Mouse (Mus musculus): ENCODE measurements around the gene Utrn. TPM values are rescaled to one million over a fixed set of nuclear protein-coding genes. Genes with fewer than 3 reads are reported as not detected.

Gene Utrn
- total RNA-seq, 2 experiments from 2014 or later = 17.2 to 28.2 TPM

DNA sequence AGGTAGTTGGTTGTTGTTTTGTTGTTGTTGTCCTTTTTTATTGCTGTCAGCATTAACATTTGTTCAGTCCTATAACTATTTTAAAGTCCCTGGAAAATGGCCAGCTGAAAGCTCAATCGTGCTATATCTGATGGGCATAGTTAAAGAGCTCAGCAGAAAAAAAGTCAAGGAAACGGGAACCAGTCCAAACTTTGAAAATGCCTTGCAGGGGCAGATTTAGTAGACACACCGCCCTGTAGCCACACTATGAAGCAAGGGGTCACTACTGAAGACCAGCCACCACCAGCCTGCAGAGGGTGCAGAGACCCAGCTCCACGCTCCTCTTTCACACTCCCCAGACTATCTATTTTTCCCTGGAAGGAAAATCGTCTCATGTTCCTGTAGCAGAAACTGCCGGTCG, 167.5 kb downstream of the Utrn start:
- ATAC-seq (replicated peaks; ENCODE audit: poor library complexity) = no peak

DNA sequence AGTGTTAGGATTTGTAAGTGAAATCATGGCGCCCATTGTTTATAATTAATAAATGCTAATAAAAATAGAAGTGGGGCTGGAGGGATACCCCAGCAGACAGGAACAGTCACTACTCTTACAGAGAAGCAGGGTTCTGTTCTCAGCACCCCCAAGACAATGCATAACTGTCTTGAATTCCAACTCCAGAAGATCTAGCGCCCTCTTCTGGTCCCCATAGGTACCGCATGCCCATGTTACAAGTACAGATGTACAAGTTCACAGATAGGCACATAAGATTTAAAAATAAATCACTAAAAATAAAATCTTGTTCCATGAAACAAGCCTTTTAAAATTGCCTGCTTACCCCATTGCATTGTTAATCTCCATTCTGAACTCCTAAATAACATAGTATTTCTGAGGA, 168.6 kb downstream of the Utrn start:
- no peak for ATAC-seq (replicated peaks; ENCODE audit: poor library complexity)

DNA sequence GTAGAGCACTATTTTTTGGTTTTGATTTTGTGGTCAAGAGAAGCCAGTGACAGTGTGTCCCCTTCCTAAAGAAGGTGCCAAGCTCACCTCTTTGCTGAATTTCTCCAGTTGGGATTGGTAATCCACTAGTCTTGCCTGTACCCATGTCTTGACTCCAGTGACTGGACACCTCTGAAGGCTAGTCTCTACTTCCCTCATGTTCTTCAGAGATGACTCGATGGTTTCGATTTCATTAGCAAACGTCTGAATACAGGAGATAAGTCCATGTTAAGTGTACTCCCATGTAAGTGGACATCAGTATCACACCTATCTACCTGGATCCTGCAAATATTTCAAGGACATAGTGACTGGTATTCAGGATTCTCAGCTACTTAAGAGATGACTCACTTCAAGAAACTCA, 171.3 kb downstream of the Utrn start:
- ATAC-seq (replicated peaks; ENCODE audit: poor library complexity) = no peak

DNA sequence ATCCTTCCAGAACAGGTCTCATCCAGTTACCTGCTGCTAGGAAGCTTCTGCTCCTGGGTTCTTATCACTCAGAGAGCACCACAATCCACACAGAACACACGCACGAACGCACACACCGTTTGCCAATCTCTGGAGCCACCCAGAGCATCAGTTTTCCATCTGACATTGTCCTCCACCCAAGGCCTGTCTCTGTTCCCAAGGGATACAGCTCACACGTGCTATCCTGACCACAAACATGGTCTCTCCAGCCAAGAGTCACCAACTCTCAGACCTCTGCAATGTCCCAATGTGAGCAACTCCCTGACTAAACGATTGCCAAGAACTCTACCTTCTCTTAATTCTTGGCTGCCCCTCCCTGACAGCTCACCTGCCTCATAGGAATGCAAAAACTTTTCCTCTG, 172.5 kb downstream of the Utrn start:
- ATAC-seq (replicated peaks; ENCODE audit: poor library complexity) = no peak

DNA sequence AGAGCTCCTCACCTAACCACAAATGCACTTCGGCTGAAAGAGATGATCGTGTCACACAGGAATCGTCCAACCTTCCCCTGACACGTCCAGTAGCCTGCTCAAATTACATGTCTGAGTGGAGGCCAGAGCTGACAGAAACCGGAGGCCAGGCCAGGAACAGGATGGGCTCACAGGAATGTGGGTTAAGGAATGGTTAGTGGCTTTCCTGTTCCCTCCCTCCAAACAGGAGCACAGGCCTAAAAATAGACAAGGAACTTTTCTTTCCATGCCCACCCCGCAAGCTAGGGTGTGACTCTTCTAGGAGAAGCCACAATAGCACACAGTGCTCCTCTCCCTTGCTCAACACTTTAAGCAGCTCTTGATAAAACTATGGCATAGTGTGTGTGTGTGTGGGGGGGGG, 174.4 kb downstream of the Utrn start:
- 0 out of 2 replicates have a peak, but pooled peaks have one; percentile 11 for ATAC-seq (replicated peaks; ENCODE audit: poor library complexity)

DNA sequence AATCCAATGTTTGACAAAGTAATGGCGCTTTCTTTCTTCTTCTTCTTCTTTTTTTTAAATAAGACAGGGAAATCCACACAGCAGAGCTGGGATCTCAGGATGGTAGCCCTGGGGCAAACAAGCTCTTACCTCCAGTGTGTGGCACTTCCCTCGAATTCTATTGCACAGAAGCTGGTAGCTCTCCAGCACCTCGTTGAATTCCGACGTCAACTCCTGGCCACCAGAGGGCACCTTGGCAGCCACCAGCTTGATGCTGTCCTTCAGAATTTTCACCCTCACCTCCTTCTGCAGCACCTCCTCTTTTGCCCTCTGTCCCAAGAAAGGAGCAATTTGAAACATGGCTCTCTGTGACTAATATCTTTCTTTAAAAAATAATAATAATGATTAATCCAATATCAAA, 178.6 kb downstream of the Utrn start:
- peak; percentile 96 for ATAC-seq (replicated peaks; ENCODE audit: poor library complexity)

DNA sequence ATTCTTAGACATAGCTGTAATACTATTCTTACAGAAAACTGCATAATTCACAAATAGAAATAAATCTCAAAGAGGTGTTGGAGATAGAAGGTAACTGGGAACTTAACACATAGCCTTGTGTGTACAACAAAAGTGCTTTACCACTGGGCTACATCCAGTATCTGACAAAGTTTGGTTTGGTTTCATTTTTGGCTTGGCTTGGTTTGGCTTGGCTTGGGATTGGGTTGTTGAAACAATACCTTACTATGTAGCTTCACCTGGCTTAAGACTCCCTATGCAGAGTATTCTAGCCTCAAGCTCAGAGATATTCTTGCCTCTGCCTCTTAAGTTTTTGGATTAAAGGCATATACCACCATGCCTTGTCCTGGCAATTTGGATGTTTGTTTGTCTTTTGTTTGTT, 183.5 kb downstream of the Utrn start:
- ATAC-seq (replicated peaks; ENCODE audit: poor library complexity) = no peak

DNA sequence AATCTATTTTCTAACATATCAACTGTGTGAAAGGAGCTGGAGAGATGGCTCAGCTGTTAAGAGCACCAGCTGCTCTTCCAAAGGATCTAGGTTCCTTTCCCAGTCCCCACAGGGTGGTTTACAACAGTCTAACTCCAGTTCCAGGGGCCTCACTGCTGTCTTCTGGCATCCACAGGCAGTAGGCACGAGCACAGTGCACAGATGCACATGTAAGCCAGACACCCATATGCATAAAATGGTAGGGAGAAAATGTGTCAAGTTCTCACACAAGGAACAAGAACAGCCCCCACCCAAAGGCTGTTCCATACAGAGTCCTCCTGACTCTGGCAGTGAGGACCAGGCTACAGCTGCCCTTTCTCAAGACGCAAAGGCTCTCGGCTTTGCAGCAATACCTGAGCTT, 185.1 kb downstream of the Utrn start:
- ATAC-seq (replicated peaks; ENCODE audit: poor library complexity) = no peak

- no peak for ATAC-seq (replicated peaks; ENCODE audit: poor library complexity)
Measured at GRCm38 (mm10) chr10:12673309-12673708, 195.9 kb downstream of the Utrn start.

- ATAC-seq (replicated peaks; ENCODE audit: poor library complexity) = no peak
Measured at GRCm38 (mm10) chr10:12671608-12672007, 197.6 kb downstream of the Utrn start.

DNA sequence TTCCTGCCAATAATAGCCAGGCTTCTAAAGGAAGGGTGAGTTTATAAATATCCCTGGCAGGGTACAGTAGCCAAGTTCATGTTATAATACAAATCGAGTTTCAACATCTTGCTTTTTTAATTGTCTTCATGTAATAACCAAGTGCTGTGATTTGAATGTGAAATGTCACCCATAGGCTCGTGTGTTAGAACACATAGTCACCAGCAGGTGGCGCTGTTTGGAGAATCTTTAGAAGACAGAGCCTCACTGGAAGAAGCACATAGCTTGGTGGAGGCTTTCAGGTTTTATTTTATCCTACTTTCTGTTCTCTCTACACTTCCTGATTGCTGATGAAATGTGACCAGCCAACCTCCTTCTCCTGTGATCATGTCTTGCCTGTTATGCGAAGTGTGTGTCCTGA, 207.1 kb downstream of the Utrn start:
- no peak for ATAC-seq (replicated peaks; ENCODE audit: poor library complexity)

DNA sequence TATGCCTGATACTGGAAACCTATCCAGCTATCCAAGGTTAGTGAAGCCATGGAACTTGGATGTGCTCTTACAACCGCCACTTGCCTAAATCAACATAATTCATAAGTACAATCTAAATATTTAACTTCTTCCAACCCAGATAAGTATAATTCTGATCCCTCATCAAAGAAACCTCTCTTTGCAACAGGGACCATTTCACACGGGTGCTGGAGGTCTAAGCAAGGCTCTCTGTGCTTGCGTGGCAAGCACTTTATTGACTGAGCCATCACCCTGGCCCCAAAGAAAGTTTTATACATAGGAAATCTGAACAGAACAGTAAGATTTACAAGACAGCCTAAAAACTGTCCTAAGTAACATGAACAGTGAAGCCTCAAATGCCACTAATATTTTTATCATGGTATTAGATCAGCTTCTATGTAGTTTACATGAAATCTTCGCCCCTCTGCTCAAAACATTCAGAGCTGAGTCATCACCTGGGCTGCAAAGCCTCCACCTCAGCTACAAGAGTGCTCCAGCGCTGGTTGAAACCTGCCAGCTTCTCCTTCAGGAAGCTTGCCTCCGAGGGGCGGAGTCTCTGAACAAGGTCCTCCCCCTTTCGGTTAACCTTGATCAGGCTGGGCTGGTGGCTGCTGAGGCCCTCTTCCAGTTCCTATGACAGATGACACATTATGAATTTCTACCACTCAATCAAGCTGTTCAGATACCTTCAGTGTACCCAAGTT, 211.0 kb downstream of the Utrn start:
- ATAC-seq (replicated peaks; ENCODE audit: poor library complexity) = no peak

- no peak for ATAC-seq (replicated peaks; ENCODE audit: poor library complexity)
Measured at GRCm38 (mm10) chr10:12652988-12653387, 216.2 kb downstream of the Utrn start.

GRCm38 (mm10) chr10:12646119-12646518, 223.0 kb downstream of the Utrn start:
- ATAC-seq (replicated peaks; ENCODE audit: poor library complexity) = no peak

DNA sequence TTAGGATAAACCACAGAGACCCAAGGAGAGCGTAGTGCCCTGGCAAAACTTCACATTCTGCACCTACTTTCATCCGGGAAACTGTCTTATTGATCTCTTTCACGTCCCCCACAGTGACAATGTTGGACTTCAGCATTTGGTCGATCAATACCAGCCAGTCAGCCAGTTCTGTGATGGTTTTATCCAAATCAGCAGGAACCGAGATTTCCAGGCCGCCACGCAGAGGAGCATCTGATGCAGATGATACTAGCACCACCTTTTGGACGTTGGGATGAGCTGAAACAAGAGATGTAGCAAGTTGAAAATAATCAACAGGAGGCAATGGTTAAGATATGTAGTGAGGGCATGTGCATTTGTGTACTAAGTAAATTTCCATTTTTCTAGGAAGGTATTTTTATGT, 225.8 kb downstream of the Utrn start:
- ATAC-seq (replicated peaks; ENCODE audit: poor library complexity) = no peak

DNA sequence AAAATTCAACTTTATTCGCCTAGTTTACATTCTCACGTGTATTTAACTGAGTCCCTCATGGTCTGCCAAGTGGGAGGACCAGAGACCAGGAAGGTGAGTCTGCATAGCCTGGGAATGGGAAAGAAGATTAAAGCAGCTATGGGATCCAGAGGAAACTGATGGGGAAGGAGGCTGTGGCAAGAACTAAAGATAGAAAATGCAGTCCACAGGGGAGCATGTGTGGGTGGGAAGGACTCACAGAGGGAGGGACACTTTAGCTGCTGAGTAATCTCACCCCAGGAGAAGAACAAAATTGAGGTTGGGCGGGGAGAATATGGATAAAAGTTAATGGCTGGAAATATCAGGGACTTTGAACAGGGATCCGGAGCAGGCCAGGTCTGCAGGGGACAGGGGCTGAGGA, 229.5 kb downstream of the Utrn start:
- ATAC-seq (replicated peaks; ENCODE audit: poor library complexity) = no peak

DNA sequence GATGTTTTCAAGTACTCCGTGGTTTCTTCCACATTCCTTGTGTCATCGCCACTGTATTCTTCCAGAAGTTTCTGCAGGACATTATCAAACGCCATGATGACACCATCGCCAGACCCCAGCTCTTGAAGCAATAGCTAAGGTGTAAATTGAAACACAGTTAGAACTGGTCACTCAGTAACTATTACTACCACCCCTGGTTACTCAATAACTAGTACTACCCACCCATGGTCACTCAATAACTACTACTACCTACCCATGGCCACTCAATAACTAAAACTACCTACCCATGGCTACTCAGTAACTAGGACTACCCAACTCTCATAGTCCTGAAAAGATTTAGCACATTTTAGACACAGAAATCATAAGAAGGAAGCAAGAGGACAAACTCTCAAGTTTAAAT, 235.2 kb downstream of the Utrn start:
- ATAC-seq (replicated peaks; ENCODE audit: poor library complexity) = no peak

GRCm38 (mm10) chr10:12630933-12631332, 238.2 kb downstream of the Utrn start:
- no peak for ATAC-seq (replicated peaks; ENCODE audit: poor library complexity)

GRCm38 (mm10) chr10:12618397-12618796, 250.8 kb downstream of the Utrn start:
- ATAC-seq (replicated peaks; ENCODE audit: poor library complexity) = peak; percentile 52; the same call in 1 of the 2 replicates

- ATAC-seq (replicated peaks; ENCODE audit: poor library complexity) = no peak
Measured at GRCm38 (mm10) chr10:12615723-12616122, 253.4 kb downstream of the Utrn start.

DNA sequence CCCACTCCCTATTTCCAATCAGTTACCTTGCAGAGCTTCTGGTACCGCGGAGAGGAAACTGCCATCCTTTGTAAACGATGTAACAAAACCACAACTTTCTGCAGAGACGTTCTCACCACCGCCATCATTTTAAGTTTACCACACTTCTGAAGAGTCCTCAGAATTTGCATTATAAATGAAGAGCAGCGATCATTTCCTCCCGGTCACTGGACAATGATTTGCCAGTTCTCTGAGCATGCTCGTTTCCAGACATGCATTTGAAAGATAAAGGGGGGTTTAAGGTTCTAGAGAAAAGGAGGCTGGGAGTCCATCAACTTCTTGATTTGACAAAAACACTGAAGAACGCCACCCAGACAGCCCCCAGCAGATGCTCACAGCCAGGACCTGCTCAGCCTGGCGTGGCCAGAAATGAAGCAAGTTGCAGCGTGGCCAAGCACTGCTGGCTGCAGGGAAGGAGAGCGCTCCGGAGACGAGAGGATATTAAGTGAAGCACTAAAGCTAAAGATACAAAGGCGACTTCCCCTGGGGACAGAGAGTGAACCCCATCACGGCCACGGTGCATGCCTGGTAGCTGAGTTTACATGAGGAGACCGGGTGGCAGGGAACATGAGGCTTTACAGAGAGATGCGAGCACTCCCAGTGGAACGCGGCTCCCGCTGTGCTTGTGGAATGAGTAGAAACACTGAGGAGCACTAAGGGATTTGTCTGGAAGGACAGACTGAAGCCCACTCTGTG, 254.5 kb downstream of the Utrn start:
- ATAC-seq (replicated peaks; ENCODE audit: poor library complexity) = no peak

- ATAC-seq (replicated peaks; ENCODE audit: poor library complexity) = peak; percentile 99
Measured at GRCm38 (mm10) chr10:12612235-12612863, 256.8 kb downstream of the Utrn start.

All from megakaryocyte progenitor cell, adult 5-6 weeks (primary cell).